Mouse (Mus musculus): ENCODE measurements at regions not wholly inside any gene's neighbourhood (a gene's known extent, or its start where the extent isn't known, plus 50 kb on each side); places are given as distances from the start of the nearest gene placed in this dataset.

DNA sequence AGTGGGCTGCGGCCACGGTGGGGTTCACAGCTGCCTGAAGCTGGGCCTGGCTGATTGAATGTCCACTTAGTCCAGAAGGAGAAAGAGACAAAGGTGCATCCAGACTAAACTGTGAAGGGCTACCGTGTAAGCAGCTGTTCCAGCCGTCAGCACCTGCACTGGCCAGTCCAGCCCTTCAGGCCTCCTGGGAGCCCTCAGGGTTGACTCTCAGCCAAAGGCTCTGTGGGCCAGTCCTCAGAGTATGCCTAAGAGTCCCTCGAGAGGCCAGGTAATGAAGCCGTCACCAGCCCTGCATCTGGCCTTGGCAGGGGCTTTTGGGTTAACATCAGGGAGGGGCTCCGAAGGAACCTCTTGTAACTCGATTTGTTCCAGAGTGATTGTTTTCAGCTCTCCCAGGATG lies 187.4 kb downstream of the Gpd2 start:
- DNase-seq = no peak

DNA sequence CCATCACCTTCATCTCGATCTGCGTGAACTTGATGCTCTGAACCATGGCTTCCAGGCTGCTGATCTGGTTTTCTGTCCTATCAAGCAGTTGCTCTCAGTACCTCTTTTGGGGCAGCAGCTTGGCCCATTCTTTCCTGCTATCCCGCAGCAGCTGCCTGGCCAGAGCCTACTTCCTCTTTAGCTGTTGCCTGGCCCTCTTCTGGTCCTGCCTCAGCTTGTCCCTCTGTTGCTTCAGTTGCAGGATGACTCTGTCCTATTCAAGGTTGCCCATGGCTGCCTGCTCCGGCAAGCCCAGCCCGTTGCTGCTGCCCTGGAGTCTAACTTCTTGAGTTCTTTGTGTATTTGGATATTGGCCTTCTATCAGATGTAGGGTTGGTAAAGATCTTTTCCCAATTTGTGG lies 188.0 kb downstream of the Gpd2 start:
- no peak for DNase-seq

DNA sequence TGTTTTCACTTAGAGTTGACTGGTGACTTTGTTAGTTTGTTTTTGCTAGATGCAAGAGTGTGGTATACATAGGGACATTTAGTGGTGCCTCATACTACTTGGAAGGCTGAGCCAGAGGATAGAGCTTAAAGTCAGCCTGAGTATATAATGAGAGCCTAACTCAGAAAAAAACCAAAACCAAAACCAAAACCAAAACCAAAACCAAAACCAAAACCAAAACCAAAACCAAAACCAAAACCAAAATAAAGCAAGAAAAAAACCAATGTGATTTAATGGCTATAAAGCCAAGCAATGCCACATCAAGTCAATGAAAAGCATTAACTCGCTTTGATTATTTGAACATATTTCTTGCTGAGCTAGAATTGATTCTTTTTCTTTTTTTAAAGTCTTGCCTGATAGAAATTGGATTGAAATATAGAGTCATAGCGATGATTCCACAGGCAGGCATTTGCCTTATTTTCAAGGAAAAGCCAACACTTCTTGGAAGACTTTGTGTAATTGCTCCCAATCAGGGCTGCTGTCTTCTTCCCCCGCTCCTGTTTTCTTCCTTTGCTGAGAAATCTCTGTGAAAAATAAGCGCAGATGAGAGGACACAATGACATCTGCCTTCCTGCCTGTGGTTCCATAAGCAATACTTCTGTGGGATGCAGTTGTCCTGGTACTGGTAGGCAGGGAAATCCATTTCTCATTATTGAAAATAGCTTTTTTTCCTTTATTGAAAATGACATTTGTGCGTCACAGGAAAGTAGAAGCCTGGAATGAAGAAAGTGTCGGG lies 213.7 kb downstream of the Gpd2 start:
- peak; percentile 10 for DNase-seq

DNA sequence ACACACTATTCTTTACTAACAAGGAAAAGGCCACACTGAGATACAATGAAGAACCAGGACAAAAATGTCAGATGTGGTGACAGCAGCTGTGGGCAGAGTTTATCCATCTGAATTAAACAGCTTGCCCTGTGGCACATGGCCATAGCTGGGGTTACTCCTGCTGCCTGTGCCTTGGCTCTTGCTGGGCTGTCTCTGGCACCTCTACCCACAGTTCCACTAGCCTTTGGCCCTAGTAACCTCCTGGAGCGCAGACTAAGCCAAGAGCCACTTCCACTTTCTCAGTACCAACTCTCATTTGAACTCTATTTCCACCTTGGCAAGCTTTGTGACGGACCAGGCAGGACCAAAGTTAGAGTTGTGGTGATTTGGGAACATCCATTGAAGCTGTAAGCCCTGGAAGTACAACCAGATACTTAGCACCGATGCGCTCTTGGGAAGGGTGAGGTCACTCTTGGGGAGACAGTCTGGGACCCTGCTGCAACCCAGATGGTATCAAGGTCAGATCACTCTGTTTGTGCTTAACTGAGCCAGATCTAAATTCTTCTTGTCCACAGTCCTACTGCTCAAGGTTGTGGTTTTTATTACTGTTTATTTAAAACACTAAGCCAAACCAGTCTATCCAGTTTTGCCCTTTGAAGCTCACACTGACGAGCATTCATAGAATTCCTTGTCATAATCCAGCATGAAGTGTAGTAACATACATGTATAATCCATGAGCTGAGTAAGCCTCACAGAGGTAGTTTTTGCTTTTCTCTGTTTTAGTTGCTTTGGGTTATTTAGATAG lies 216.7 kb downstream of the Gpd2 start:
- DNase-seq = no peak

DNA sequence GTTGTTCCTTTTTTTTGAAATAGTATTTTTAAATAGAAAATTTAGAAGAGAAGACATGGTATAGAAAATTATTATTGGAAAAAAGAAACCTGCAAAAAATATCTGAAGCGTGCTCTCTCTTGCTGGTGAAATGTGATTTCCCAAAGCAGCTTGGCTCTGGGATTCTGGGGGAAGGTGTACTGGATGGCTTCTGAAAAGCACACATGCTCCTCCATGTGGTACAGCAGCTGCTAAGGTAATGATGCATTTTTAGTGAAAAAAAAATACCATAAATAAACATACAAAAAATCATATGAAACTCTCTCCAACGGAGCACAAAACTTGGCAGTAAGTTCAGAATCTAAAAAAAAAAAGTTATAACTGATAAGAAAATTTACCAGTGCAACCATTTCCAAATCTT lies 222.5 kb downstream of the Gpd2 start:
- DNase-seq = no peak

DNA sequence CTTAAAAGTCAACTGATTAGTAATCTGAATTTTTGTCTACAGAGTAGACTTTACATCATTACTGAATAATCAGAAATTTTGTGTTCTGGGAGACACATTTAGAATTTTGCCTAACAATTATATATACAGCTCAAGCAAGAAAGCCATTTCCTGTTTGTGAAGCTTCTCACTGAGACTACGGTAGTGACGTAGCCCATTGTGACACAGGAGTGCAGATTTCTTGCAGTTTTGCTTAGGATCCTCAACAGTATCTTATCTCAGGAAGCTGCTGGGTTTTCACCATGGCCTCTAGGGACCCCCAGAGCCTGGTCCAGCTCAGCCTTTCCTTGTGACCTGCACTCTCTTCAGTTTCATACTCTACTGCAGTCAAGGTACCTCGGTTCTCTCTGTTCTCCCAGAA lies 236.4 kb downstream of the Gpd2 start:
- no peak for DNase-seq

DNA sequence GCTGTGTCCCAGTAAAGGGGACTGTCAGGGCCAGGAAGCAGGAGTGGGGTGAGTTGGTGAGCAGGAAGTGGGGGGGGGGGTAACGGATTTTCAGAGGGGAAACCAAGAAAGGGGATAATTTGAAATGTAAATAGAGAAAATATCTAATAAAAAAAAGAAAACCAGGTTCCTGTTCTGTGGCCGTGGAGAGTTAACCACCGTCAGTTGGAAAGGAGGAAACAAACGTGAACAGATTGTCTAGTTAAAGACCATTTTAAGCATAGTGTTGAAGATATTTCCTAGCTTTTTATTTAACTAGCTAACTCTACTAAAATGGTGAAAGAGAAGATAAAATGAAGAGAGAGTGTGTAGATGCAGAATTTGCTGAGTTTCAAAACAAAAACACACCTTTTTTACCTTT lies 254.7 kb downstream of the Gpd2 start:
- no peak for DNase-seq

DNA sequence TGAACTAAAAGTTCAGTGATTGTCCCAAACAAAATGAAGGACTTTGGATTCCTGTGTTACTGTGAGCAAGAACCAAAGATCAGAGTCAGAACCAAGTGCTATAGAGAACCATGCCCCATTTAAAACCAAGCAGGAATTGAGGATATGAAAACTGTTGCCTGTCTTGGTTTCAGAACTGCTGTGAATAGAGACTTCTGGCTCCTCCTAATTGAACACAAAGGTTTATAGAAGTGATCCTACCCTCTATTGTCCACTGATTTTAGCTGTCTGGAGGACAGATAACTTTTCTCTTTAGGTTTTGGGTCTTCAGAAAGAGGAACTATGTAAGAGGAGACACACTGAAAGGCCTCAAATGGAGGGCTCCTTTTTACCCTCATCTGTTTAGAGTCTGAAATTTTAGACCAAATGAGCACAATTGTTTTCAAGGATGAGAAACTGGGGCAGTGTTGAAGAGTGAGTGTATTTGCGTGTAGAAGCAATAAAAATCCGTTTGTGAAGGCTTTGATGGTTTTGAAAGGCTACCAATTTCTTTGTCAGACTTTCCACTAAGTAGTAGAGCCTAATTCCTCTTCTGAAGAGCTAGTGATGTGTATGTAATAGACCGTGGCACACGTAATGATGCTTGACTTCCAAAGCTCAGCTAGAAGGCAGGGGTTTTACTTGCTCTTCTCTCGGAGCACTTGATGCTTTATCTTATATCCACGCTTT lies 255.6 kb downstream of the Gpd2 start:
- no peak for DNase-seq

DNA sequence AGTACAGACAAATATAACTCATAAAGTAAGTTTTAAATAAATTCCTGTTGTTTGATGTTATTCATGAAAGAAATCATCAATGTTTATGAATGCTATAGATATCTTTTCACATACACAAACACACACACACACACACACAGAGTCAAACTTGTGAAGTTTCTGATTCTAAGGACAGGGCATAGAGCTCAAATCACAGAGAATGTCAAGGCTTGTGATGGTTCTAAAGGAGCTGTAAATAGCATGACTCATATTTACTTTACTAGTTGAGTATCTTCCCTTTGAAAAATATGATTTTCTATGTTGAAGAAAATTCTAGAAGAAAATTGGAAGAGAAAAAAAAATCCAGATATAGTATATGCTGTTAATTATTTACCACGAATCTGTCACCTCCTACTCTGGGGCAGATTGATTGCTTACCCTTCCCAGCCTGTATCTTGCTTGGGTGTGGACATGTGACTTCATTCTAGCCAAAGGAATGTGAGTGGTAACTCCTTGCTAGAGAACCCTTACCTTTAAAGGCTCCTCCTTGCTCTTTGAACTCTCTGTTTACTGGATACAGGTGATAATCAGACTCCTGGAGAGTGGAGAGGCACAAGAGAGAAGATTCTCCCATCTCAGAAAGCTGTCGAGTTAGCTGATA lies 259.0 kb downstream of the Gpd2 start:
- DNase-seq = no peak

DNA sequence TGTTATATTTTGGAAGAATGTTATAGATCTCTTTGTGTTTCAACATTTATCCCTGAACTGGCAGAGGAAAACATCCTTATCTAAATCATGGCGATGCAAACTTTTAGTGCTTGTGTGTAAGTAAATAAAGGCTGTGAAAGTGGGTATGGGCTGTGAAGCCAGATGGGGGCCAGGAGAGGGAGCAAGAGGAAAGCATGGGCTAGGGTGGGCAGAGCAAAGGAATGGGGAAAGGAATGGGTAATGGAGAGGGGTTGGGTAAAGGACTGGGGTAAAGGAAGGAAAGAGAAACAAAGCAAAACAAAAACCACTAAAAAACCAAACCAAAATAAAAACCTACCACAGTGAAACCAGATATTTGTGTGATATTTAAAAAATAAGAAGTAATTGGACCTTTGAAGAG lies 260.5 kb downstream of the Gpd2 start:
- no peak for DNase-seq

DNA sequence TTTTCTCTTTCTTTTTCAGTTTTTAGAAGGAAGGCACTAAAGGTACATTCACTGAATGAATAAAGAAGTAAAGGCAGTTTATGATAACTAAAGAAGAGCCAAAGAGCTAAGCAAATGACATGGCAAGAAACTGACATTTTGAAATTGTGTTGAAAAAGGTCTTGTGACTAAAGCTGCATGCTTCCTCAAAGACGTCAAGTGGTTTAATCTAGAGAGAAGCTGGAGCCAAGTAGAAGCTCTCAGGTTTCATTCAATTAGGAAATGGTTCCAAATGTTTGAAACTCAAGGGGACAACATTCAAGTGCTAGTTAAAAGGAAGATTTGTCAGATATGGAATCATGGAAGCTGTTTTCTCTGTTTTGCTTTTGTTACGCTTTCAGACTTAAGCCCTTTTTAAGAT lies 267.2 kb downstream of the Gpd2 start:
- no peak for DNase-seq

DNA sequence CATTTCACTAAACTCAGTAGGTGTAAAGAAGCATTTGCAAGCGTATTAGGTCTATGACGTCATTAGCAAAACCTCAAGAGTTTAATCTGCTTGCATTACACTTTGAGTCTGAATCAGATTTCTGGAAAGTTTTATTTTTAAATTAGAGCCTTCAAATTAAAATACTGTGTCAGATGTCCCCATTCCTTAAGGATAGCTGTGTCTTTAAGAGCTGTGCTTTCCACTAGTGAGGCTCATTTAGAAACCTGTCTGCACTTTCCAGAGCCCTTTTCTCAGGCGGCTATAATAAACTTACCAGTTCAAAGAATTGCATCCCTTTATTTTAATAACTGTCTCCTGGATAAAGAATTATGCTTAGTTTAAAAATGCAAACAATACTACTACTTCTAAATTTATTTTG lies 285.0 kb downstream of the Gpd2 start:
- DNase-seq = no peak

DNA sequence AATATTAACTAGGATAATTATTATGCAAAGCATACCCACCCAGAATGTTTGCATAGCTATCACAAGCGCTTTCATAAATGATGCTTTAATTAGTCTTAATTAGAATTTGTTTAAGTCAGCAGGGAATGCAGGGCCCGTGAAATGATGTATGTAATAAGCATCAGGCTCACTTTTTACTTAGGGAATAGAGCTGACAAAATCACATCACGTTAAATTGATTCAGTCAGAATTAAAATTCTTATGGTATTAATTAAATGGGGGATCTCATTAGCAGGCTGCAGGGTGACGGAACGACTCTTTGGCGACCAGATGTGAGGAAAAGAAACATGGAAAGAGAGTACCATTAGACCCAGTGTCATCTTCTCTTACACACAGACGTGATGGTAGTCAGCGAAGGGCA lies 285.5 kb downstream of the Gpd2 start:
- no peak for DNase-seq

DNA sequence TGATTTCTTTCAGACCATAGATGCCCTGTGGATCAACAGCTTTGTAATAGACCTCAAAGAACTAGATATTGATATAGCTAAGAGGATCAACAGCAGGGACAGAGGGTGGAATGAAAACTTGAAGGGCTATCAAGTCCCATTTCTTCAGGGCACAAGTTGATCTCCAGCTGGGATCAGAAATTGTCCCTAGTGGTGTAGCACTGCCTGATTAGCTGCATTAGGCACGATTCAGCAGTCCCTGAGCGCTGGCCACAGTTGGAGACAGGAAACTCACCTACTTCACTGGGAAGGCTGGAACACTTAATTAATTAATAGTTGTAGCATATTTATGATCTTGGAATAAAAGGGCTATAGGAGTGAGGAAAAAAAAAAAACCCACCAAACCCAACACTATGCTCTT lies 290.5 kb downstream of the Gpd2 start:
- no peak for DNase-seq

DNA sequence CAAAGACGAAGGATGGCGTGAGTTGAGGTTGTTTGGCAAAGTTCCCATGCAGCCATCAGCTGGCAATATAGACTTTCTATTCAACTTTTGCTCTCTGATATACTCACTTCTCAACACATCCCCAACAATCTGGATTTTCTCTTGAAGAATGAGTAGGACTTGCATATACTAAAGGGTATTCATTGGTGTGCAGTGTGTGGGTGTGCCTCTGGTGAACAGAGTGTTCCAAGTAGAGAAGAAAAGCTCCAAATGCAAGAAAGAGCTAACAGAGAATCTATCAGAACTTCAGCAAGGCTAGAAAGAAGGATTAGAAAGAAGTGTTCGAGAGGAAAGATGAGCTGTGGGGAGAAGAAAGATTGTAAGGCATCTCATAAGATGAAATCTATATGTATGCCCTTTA lies 302.4 kb downstream of the Gpd2 start:
- peak; percentile 4 for DNase-seq

DNA sequence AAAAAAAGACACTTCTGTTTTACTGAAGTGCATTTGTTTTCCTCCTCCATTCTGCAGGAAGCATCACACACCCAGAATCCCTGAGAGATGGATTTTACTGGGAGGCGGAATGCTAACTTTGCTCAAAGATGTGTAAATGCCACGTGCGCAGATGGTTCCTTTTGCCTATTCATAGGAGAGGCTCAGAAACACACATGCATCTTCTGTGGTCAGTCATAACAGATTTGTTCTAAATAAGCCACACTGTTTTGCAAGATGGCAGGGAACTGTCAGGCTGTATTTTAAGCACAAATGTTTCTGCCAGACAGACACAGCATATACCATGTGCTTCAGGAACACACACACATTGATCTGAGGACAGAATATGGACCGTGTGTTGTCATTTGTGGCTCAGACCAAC lies 327.8 kb downstream of the Gpd2 start:
- DNase-seq = peak; percentile 8

DNA sequence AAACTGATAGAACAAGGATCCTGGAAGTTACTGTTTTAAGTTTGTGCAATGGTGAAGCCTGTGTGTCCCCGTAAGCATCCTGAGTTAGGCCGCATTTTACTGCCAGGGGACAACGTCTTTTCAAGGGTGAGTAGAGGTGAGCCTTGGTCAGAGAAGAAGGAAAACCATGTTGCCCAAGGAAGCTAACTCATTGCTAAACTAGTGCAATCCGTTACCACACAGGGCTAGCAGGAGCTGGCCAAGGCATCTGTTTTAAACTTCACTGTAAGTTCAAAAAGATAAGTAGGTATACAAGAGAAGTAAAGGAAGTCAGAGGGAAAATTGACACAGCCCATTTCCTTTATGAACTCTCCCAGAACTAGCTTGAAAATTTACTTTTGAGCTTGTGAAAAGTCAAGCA lies 328.7 kb downstream of the Gpd2 start:
- DNase-seq = no peak

DNA sequence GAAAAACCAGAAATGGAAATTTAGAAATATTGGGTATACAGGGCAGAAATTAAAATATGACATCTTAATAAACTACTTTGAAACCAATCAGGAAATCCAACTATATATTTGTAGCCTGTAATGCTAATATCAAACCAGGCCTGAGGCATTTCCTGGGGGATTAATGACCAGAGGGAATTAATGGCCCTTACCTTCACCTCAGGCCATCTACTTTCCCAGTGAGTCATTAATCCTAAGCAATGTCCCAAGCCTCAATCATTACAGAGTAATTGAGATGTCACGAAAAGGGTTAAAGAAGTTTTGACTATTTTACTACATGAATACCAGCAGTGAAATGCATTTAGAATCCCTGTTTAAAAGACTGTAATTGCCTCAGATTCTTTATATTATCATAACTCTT lies 329.7 kb downstream of the Gpd2 start:
- DNase-seq = no peak

DNA sequence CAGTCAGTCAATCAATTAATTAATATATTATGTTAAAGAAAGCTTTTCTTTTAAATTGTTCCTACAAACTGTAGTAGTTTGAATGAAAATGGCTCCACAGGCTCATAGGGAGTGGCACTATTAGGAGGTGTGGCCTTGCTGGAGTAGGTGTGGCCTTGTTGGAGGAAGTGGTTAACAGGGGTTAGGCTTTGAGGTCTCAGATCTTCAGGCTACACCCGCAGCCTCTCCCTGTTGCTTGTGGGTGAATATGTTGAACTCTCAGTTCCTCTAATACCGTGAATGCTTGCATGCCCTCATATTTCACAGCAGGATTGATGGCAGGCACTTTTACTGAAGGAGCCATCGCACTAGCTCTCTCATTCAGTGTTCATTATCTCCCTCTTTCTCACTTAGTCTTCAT lies 349.6 kb downstream of the Gpd2 start:
- no peak for DNase-seq

DNA sequence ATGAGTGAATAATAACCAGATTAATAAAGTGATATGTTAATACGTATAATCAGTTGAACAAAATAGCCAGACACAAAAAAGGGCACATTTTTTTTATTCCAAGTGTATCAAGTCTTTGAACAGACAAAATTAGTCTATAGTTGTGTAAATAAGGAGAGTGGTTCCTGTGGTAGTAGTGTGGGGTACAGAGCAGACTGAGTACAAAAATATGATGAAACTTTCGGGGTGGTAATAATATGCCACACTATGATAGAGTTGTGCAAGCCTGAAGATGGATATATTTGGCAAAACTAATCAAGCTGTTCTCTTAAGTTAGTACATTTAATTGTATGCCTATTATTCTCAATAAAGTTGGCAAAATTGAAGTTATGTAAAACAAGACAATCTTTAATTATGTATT lies 356.1 kb downstream of the Gpd2 start:
- DNase-seq = no peak

DNA sequence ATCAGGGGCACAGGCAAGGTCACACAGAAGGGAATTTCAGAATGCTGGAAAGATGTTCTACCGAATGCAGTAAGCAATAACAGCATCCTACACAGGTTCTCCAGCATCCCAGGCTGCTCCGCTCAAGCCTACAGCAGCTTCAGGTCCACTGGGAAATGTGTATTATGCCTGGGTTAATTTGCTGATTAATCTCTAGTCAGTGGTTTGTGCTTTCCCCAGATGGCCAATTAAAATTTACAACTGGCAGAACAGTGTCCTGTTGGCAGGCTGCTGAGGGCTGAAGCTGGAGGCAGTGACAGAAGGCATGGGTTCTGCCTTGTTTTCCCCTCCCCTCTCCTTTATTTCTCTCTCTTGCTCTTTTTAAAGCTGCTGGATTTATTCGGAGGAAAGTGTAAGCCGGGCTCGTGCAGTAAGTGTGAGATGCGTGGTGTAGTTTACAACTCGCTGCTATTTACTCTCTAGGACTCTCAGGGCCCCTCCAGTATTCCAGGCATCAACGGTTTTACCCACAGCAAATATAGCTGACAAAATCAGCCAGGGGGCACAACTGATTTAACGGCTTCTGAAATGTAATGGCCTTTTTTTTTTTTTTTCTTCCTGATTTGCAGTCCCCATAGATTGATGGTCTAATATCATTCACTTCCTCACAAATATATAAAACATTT lies 360.4 kb downstream of the Gpd2 start:
- no peak for DNase-seq

DNA sequence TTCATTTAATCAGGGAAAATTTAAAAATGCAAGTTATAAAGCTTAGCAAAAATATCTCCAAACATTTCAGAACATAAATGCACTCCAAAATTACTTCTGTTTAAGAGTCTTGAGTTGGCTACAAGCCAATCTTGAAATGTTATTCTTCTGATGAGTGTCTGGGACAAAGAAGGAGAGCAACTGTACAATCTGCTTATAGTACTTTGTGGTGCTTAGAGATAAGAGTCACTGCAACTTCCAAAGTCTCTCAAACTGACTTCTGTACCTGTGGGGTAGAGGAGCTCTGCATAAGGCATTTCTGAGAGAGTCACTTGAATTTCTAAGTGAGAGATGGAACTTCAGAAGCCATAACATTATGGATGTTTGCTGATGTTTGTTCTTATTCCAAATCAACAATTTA lies 374.2 kb downstream of the Gpd2 start:
- no peak for DNase-seq

DNA sequence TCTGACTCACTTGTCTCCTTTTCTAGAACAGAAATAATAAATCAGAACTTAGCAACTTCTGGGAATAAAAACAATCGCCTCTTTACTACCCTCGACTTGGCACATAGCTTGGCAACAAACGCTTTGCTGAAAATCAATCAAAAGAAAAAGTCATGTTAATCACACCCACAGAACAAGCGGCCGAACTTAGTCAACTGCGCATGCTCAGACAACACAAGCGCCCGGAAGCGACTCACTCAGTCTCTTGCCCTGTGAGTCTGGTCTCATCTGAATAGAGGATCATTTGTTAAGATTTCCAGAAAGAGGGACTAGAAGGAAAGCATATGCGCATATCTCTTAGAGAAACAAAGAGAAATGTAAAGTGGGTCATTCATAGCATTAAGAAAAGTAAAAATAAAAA lies 375.8 kb downstream of the Gpd2 start:
- DNase-seq = no peak

All from right cerebral cortex, adult 18-20 months (tissue).